Mouse (Mus musculus): ENCODE results near the gene Cbx7.

Gene Cbx7

GRCm38 (mm10) chr15:79970940-79971339, at the start of gene Cbx7:
Gene Cbx7 (minus strand): TSS chr15:79971119.
- no peak for DNase-seq (ENCODE audit: low read depth, low spot score)

GRCm38 (mm10) chr15:80020516-80020915, 49.6 kb upstream of the Cbx7 start:
- DNase-seq (ENCODE audit: low read depth, low spot score): no peak

DNA sequence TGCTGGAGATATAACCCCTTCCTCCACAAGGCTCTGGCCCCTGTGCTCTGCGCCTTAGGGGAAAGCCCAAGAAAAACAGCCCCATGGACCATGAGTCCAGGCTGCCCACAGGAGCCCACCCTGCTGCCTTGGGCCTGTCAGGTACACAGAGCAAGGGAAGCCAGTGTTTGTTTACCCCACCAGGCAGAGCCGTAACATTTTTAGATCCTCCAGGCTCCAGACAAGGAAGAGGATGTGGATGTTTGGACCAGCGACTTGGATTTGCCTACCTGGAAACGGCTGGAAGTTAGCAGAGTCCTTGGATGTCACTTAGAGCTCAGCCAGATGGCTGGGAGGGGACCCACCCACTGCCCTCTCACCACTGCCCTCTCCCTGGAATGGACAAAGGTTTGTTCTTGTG, 48.7 kb upstream of the Cbx7 start:
- no peak for DNase-seq (ENCODE audit: low read depth, low spot score)

GRCm38 (mm10) chr15:80019220-80019619, 48.3 kb upstream of the Cbx7 start:
- DNase-seq (ENCODE audit: low read depth, low spot score): no peak

GRCm38 (mm10) chr15:80016563-80017301, 45.8 kb upstream of the Cbx7 start:
- DNase-seq (ENCODE audit: low read depth, low spot score): no peak

DNA sequence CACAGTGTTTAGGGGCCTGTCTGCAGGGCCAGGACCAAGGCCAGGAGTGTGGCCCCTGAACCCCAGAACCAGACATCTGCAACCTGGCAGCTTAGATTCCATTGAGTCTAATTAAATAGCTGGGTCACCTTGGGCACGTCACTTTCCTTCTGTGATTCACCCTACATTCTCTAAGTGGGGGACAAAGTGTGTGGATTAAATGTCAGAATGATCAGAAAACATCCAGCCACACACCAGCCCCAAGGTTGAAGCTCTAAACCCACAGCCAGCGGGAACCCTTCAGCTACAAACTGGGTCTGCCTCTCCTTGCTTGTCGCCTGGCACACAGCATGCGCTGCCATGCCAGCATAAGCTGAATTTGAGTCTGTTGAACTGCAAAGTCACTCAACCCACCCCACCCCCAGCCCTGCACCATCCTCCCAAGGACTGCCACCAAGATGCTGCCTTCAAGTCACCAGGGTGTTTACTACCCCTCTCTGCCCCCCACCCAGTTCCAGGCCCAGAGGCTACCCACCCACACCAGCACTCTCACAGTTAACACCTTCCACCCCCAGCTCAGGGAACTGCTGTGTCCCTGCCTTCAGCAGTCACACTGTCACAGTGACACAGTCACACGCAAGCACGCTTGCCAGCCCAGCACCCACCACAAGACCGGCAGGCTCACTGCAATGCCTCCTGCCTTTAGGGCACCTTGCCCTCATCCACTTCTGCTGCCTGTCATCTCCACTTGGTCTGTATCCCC, 44.5 kb upstream of the Cbx7 start:
- no peak for DNase-seq (ENCODE audit: low read depth, low spot score)

DNA sequence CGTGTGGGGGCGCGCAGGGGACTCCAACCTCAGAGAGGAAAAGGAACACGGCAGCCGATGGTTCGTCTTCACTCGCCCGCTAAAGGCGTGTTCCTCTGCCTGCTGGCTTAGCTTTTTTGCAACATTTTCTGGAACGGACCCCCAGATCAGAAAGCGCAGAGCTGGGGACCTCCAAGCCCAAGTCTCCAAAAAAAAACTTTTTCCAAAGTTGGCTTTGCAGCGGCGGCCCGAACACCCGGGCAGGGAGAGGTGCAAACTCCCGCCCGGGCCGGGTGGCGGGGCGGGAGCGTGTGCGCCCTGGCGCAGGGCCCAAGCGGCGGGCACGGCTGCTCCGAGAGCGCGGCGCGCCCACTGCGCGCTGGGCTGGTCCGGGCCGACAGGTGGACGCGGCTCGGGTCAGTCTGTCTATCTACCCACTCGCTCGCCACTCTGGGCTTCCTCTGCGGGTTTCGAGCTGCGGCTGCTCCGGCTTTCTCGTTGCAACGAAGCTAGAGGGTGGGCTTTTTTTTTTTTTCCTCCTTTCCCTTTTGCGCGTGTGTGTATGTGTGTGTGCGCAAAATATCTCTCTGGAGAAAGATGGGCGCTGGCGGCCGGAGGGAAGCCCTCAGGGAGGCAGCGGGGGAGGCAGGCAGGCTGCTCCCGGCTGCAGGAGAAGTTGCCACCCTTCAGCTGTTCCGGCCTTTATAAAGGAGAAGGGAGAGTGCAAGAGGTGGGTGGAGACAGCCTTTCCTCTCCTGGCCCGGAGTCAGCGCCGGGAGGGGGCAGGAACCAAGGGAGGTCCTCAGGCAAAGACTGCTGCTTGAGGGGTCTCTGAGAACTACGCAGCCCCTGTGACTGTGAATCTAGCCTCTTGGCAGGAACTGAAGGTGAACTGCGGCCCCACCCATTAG, 43.6 kb upstream of the Cbx7 start, which contains the start of gene Pdgfb:
Gene Pdgfb, minus strand, starts transcription at position 657 of the 890 bp plus-strand sequence.
- no peak for DNase-seq (ENCODE audit: low read depth, low spot score)

GRCm38 (mm10) chr15:80014031-80014320, 43.1 kb upstream of the Cbx7 start:
- DNase-seq (ENCODE audit: low read depth, low spot score): no peak

DNA sequence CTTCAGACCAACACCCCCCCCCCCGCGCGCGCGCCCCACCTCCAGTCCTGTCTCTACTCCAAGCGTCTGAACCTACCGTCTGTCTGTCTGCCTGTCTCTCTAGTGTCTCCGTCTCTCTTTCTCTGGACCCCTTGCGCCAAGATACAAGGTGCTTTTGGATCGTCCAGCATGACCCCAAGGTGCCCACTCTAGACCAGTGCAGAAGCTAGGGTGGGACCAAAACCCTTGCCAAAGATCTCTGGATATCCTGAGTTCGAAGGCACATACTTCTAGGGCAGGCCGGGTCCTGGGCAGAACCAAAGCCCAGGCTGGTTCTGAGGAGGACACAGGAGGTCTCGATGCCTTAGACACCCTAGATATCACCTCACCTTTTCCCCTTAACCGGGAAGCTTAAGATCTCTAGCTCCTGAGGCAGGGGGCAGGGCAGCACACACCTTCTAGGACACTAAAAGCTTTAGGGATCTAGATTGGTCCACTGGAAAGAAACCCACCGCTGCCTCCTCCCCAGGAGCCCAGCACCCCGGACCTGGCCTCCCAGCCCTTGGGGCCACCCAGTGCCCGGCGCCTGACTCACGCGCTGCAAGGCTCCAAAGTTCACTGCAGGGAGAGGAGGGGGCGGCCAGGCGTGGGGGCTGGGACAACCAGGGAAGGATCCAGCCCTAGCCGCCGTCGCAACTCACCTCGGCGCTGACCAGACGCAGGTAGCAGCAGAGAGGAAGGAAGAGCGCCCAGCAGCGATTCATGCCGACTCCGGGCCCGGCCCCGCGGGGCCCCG, 42.5 kb upstream of the Cbx7 start:
- no peak for DNase-seq (ENCODE audit: low read depth, low spot score)

GRCm38 (mm10) chr15:80012527-80013201, 41.7 kb upstream of the Cbx7 start:
- peak; percentile 41 for DNase-seq (ENCODE audit: low read depth, low spot score)

GRCm38 (mm10) chr15:80011778-80012526, 41.0 kb upstream of the Cbx7 start:
- peak; percentile 34 for DNase-seq (ENCODE audit: low read depth, low spot score)

- no peak for DNase-seq (ENCODE audit: low read depth, low spot score)
These were observed 40.3 kb upstream of the Cbx7 start for GRCm38 (mm10) chr15:80011194-80011593.

GRCm38 (mm10) chr15:80010182-80010558, 39.3 kb upstream of the Cbx7 start:
- DNase-seq (ENCODE audit: low read depth, low spot score): no peak

DNA sequence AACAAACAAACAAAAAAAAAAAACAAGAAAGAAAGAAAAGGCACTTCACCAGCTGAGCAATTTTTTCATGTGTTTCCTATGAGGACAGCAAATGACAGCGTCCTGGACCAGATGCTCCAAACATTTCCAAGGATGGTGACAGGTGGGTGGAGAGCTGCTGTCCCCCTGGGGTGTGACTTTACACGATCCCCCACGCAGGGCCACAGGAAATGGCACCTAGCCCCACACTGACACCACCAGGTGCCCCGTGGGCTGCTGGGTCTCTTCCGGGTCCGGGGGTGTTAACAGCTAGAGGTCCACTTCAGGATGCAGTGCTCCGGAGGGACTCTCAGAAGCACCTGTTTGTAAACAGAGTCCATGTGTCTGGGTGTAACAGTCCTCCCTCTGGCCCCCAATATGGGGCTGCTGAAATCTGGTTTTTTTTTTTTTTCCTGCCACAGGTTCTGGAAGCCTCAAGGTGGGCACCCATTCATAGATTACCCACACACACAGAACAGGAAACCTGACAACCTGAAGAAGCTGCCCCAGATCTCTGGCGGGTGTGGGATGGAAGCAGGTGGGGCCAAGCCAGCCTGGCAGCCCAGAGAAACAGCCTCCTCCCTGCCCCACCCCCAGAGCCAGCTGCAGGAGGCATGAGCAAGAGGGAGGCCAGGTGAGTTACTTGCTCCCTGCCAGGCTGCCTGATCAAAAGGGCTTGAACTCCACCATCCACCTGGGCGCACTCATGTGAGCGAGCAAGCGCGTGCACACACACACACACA, 38.7 kb upstream of the Cbx7 start:
- no peak for DNase-seq (ENCODE audit: low read depth, low spot score)

GRCm38 (mm10) chr15:80008461-80008860, 37.5 kb upstream of the Cbx7 start:
- no peak for DNase-seq (ENCODE audit: low read depth, low spot score)

DNA sequence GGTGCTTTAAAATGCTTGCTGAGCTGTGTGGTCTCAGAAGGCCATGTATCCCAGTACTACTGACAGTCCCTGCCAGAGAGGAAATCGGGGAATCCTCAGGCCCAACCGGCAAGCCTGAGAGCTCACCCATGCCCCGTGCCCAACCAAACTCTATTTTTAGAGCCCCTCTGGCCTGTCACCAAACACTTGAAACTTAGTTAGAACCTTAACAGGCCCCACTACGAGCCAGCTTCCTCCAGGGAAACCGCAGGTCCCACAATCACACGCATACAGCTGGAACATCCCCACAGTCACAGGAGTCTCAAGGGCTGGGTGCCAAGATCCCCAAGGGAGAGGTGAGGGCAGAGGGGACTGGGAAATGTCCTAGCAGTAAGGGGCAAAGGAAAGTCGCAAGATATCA, 35.2 kb upstream of the Cbx7 start:
- DNase-seq (ENCODE audit: low read depth, low spot score): no peak

- DNase-seq (ENCODE audit: low read depth, low spot score): no peak
These were observed 34.5 kb upstream of the Cbx7 start for GRCm38 (mm10) chr15:80005436-80005835.

- no peak for DNase-seq (ENCODE audit: low read depth, low spot score)
These were observed 33.9 kb upstream of the Cbx7 start for GRCm38 (mm10) chr15:80004644-80005340.

DNA sequence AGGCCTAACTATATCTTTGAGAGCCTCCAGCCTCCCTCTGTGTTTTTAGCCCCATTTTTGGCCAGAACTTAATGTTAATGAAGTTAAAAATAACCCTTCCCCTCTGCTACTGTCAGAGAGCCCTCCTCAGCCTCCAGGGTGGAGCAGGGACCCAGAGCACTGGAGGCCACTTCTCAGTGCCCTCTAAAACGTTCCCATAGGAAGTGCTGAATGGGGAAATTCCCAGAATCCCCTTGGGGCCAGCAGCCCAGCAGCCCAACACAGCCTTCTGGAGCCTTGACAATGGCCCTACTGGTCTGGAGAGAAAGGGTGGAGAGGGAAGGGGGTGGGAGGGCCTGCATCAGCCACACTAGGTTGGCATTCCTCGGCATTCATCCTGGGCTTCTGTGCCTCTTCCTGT, 32.7 kb upstream of the Cbx7 start:
- DNase-seq (ENCODE audit: low read depth, low spot score): no peak
